8 mouse cellular contexts compared by ENCODE assay signal in the genomic region with DNA sequence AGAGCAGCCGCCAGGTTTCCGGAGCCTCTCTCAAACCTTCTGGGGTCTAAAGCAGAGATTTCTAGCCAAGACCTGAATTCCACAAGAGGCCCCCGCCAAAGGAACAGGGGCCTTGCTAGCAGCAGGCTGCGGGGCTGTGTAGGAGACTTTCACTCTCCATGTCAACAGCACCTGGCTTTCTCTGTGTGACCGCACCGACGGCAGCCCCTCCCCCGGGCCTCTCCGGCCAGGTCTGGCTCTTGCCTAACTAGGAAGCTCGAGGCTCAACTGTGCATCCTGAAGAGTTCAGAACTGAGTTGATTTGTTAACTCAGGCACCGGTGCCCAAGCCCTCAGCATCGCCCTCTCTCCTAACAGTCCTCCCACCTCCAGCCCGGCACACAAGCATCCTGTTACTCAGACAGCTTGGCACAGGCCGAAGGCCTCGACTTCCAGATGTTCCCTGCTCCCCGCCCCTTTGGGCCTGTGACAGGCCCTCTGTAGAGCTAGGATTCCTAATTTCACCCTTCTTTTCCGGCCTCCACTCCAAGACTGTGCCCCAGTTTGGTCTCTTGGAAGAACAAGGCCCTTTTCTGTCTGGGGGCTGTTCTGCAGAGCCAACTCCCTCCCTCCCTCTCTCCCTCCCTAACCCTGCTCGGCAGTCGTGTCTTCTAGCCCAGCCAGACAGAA.
A peak's percentile ranks its signal among the peaks of the same experiment; 100 is the strongest.
DNase-seq lines count a peak whose midpoint lies in the region; ATAC-seq lines count a peak whose summit lies in the region.

No protein-coding gene starts in this region.

- H3K9me3 ChIP-seq in hindbrain, embryonic 14.5 days (ENCODE audit: control insufficient read depth, low read length), result no peaks in the 10 kb centered on the region

- H3K4me3 ChIP-seq in hindbrain, embryonic 14.5 days (replicated peaks; ENCODE audit: low read length), result no peak overlapping the region

- H3K36me3 ChIP-seq in hindbrain, embryonic 14.5 days (replicated peaks; ENCODE audit: control insufficient read depth, insufficient read depth), result no peaks in the 10 kb centered on the region

- H3K4me1 ChIP-seq in hindbrain, embryonic 14.5 days (replicated peaks; ENCODE audit: control insufficient read depth, insufficient read depth, low read length), result peaks cover 19% of the 10 kb centered on the region

- ATAC-seq in hindbrain, embryonic 14.5 days (ENCODE audit: low FRiP score), result peak; percentile 86
- ATAC-seq in inflammation-experienced regulatory T-cells, adult 6 months, result no peak

- peak overlapping the region; percentile 18; the same call in 1 of the 2 replicates for H3K9ac ChIP-seq in hindbrain, embryonic 14.5 days

- DNase-seq in adrenal gland, adult 18-20 months (ENCODE audit: low spot score in 2 of 2), result peak; percentile 47
- peak; percentile 77 for DNase-seq in embryo, embryonic 10.5 days (ENCODE audit: low spot score)
- peak; percentile 80 to 88 for DNase-seq in gastrocnemius, adult 8-10 months (ENCODE audit: low spot score in 2 of 2)
- DNase-seq in hindbrain, embryonic 14.5 days (ENCODE audit: low spot score), result no peak
- peak; percentile 79 to 85 for DNase-seq in layer of hippocampus, postnatal 36 days
- DNase-seq in lung, postnatal 10 days, result peak; percentile 91
- DNase-seq in right cerebral cortex, adult 18-20 months, result peak; percentile 82

- no peaks in the 10 kb centered on the region for H3K27me3 ChIP-seq in hindbrain, embryonic 14.5 days (ENCODE audit: control insufficient read depth, insufficient read depth, low read length)

- 0 out of 2 replicates have a peak overlapping the region, but pooled peaks have one; percentile 8 for H3K4me2 ChIP-seq in hindbrain, embryonic 14.5 days (replicated peaks)

- H3K27ac ChIP-seq in hindbrain, embryonic 14.5 days, result peak overlapping the region; percentile 74

- WGBS in hindbrain, embryonic 14.5 days, result 19% methylated on average over 19 of the region's 19 CpGs
